Mouse (Mus musculus): ENCODE measurements around the gene Crebbp.

- TF ChIP-seq CTCF (IDR thresholded peaks at IDR 0.05; ENCODE audit: insufficient read depth, low read length) (no peak), POLR2A (IDR thresholded peaks at IDR 0.05; ENCODE audit: borderline replicate concordance, extremely low read depth, low read depth, low read length) (no peak)
Observed at GRCm38 (mm10) chr16:4033971-4034370, 179.8 kb downstream of the Crebbp start.

Measured in lung, adult 2 months (tissue).